Mouse (Mus musculus) G1E (cell line): ENCODE measurements around the gene Trib3.

Source experiments
- CTCF ChIP-seq: IDR thresholded peaks from 2 replicates; pipeline ENCODE4 v1.5.1; 2012; ENCODE audit warnings: low read depth, low read length, inconsistent platforms, mixed read lengths
- POLR2AphosphoS5 ChIP-seq: IDR thresholded peaks from 2 replicates; pipeline ENCODE4 v1.6.1; 2012; ENCODE audit warnings: low read depth, low read length, inconsistent platforms; ENCODE audit not compliant: insufficient replicate concordance
- TAL1 ChIP-seq: conservative IDR thresholded peaks from 2 replicates; pipeline ENCODE4 v1.6.1; 2012; ENCODE audit warnings: low read depth, low read length, inconsistent platforms, mixed read lengths

GRCm38 (mm10) chr2:152338319-152338718 is 5.5 kb downstream of the Trib3 start:
- no peak for TF ChIP-seq CTCF
- TF ChIP-seq TAL1, result no peak
- TF ChIP-seq POLR2AphosphoS5, result no peak
